Mouse (Mus musculus): ENCODE results near the gene Slc16a12. TPM values are rescaled to one million over a fixed set of nuclear protein-coding genes. Genes with fewer than 3 reads are reported as not detected.
"Not testable (repeated sequence)": the region's sequence is repeated elsewhere in the genome, so short reads cannot be mapped to it uniquely, and the experiment has no call there.

The Slc16a12 gene
- polyA plus RNA-seq, 1 experiment: 0.01 TPM

DNA sequence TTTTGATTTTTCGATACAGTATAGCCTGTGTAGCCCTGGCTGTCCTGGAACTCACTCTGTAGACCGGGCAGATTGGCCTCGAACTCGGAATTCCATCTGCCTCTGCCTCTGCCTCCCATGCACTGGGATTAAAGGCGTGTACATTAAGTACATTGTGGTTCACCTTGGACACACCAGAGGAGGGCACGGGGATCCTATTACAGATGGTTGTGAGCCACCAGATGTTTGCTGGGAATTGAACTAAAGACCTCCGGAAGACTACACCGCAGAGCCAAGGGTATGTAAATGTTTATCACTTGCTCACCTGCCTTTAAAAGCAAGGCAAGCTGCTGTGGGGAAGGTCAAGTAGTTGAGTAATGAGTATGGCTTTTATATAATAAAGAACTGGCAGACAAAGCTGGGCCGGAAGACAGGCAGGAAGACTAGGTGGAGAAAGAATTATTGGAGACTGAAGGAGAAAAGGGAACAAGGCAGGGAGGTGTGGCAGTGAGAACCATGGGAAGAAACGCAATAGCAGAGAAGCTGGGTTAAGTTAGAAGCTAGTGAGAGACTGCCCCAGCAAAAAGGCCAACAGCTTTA, 91.8 kb downstream of the Slc16a12 start:
- TF ChIP-seq CTCF (IDR thresholded peaks at IDR 0.05; ENCODE audit: control insufficient read depth, insufficient read depth, insufficient read length): no peak
- TF ChIP-seq MYOG (IDR thresholded peaks at IDR 0.05; ENCODE audit: control insufficient read depth, extremely low read depth, insufficient read length): no peak
- TF ChIP-seq USF1 (IDR thresholded peaks at IDR 0.05; ENCODE audit: low read depth): no peak
- no peak for TF ChIP-seq FOSL1 (IDR thresholded peaks at IDR 0.05; ENCODE audit: insufficient read depth, low read length, poor library complexity, severe bottlenecking)
- TF ChIP-seq MAX (IDR thresholded peaks at IDR 0.05): no peak
- no peak for TF ChIP-seq CEBPB (IDR thresholded peaks at IDR 0.05; ENCODE audit: low read depth)
- TF ChIP-seq MYOD1 (IDR thresholded peaks at IDR 0.05; ENCODE audit: control insufficient read depth, insufficient read length, low read depth): no peak
- H3K27me3 ChIP-seq (ENCODE audit: control insufficient read depth, insufficient read depth, insufficient read length): no peaks in the 10 kb centered on the region
- H3K79me3 ChIP-seq (ENCODE audit: low read depth): no peaks in the 10 kb centered on the region
- H3K79me2 ChIP-seq (ENCODE audit: control insufficient read depth, insufficient read depth): no peaks in the 10 kb centered on the region
- H3K36me3 ChIP-seq (ENCODE audit: control insufficient read depth, insufficient read depth): no peaks in the 10 kb centered on the region
- no peak overlapping the region for H3ac ChIP-seq (ENCODE audit: control insufficient read depth, insufficient read length, low read depth)
- no peak overlapping the region for H3K4me3 ChIP-seq (ENCODE audit: insufficient read depth, poor library complexity, severe bottlenecking)

- H3K27me3 ChIP-seq (ENCODE audit: control insufficient read depth, insufficient read depth, insufficient read length): no peaks in the 10 kb centered on the region
- no peak overlapping the region for H3K4me3 ChIP-seq (ENCODE audit: insufficient read depth, poor library complexity, severe bottlenecking)
- no peak for TF ChIP-seq MYOG (IDR thresholded peaks at IDR 0.05; ENCODE audit: control insufficient read depth, extremely low read depth, insufficient read length)
- no peak for TF ChIP-seq MYOD1 (IDR thresholded peaks at IDR 0.05; ENCODE audit: control insufficient read depth, insufficient read length, low read depth)
- TF ChIP-seq MAX (IDR thresholded peaks at IDR 0.05): no peak
- no peak for TF ChIP-seq FOSL1 (IDR thresholded peaks at IDR 0.05; ENCODE audit: insufficient read depth, low read length, poor library complexity, severe bottlenecking)
- no peak for TF ChIP-seq USF1 (IDR thresholded peaks at IDR 0.05; ENCODE audit: low read depth)
- TF ChIP-seq CEBPB (IDR thresholded peaks at IDR 0.05; ENCODE audit: low read depth): no peak
- no peak for TF ChIP-seq CTCF (IDR thresholded peaks at IDR 0.05; ENCODE audit: control insufficient read depth, insufficient read depth, insufficient read length)
- H3K79me2 ChIP-seq (ENCODE audit: control insufficient read depth, insufficient read depth): no peaks in the 10 kb centered on the region
- H3K79me3 ChIP-seq (ENCODE audit: low read depth): no peaks in the 10 kb centered on the region
- no peak overlapping the region for H3ac ChIP-seq (ENCODE audit: control insufficient read depth, insufficient read length, low read depth)
- no peaks in the 10 kb centered on the region for H3K36me3 ChIP-seq (ENCODE audit: control insufficient read depth, insufficient read depth)
Observed at GRCm38 (mm10) chr19:34650997-34651396, 96.1 kb downstream of the Slc16a12 start.

GRCm38 (mm10) chr19:34650276-34650675, 96.8 kb downstream of the Slc16a12 start:
- Histone ChIP-seq H3K4me3 (ENCODE audit: insufficient read depth, poor library complexity, severe bottlenecking) (no peak overlapping the region), H3K79me2 (ENCODE audit: control insufficient read depth, insufficient read depth) (no peaks in the 10 kb centered on the region), H3ac (ENCODE audit: control insufficient read depth, insufficient read length, low read depth) (no peak overlapping the region), H3K27me3 (ENCODE audit: control insufficient read depth, insufficient read depth, insufficient read length) (no peaks in the 10 kb centered on the region), H3K79me3 (ENCODE audit: low read depth) (no peaks in the 10 kb centered on the region), H3K36me3 (ENCODE audit: control insufficient read depth, insufficient read depth) (no peaks in the 10 kb centered on the region)
- TF ChIP-seq MYOG (IDR thresholded peaks at IDR 0.05; ENCODE audit: control insufficient read depth, extremely low read depth, insufficient read length) (no peak), USF1 (IDR thresholded peaks at IDR 0.05; ENCODE audit: low read depth) (no peak)

GRCm38 (mm10) chr19:34647630-34648029, 99.5 kb downstream of the Slc16a12 start:
- H3ac ChIP-seq (ENCODE audit: control insufficient read depth, insufficient read length, low read depth); H3K79me2 ChIP-seq (ENCODE audit: control insufficient read depth, insufficient read depth); H3K36me3 ChIP-seq (ENCODE audit: control insufficient read depth, insufficient read depth); H3K79me3 ChIP-seq (ENCODE audit: low read depth); H3K27me3 ChIP-seq (ENCODE audit: control insufficient read depth, insufficient read depth, insufficient read length); H3K4me3 ChIP-seq (ENCODE audit: insufficient read depth, poor library complexity, severe bottlenecking): not testable (repeated sequence)

GRCm38 (mm10) chr19:34642616-34643015, 104.5 kb downstream of the Slc16a12 start:
- H3K36me3 ChIP-seq (ENCODE audit: control insufficient read depth, insufficient read depth): no peaks in the 10 kb centered on the region
- no peak overlapping the region for H3K4me3 ChIP-seq (ENCODE audit: insufficient read depth, poor library complexity, severe bottlenecking)
- TF ChIP-seq MYOG (IDR thresholded peaks at IDR 0.05; ENCODE audit: control insufficient read depth, extremely low read depth, insufficient read length) (no peak), MAX (IDR thresholded peaks at IDR 0.05) (no peak), MYOD1 (IDR thresholded peaks at IDR 0.05; ENCODE audit: control insufficient read depth, insufficient read length, low read depth) (no peak), CEBPB (IDR thresholded peaks at IDR 0.05; ENCODE audit: low read depth) (no peak), CTCF (IDR thresholded peaks at IDR 0.05; ENCODE audit: control insufficient read depth, insufficient read depth, insufficient read length) (no peak), FOSL1 (IDR thresholded peaks at IDR 0.05; ENCODE audit: insufficient read depth, low read length, poor library complexity, severe bottlenecking) (no peak), USF1 (IDR thresholded peaks at IDR 0.05; ENCODE audit: low read depth) (no peak)
- H3K27me3 ChIP-seq (ENCODE audit: control insufficient read depth, insufficient read depth, insufficient read length): peaks cover 3% of the 10 kb centered on the region
- no peak overlapping the region for H3ac ChIP-seq (ENCODE audit: control insufficient read depth, insufficient read length, low read depth)
- no peaks in the 10 kb centered on the region for H3K79me3 ChIP-seq (ENCODE audit: low read depth)
- no peaks in the 10 kb centered on the region for H3K79me2 ChIP-seq (ENCODE audit: control insufficient read depth, insufficient read depth)

GRCm38 (mm10) chr19:34640623-34641022, 106.5 kb downstream of the Slc16a12 start, which contains the start of the genes Ifit1bl2 and Ifit1:
Gene Ifit1bl2 (minus strand): TSS chr19:34640743.
Gene Ifit1 (plus strand): TSS chr19:34640871.
- TF ChIP-seq CTCF (IDR thresholded peaks at IDR 0.05; ENCODE audit: control insufficient read depth, insufficient read depth, insufficient read length): no peak
- no peak for TF ChIP-seq CEBPB (IDR thresholded peaks at IDR 0.05; ENCODE audit: low read depth)
- no peak for TF ChIP-seq USF1 (IDR thresholded peaks at IDR 0.05; ENCODE audit: low read depth)
- no peak for TF ChIP-seq FOSL1 (IDR thresholded peaks at IDR 0.05; ENCODE audit: insufficient read depth, low read length, poor library complexity, severe bottlenecking)
- TF ChIP-seq MYOG (IDR thresholded peaks at IDR 0.05; ENCODE audit: control insufficient read depth, extremely low read depth, insufficient read length): no peak
- no peaks in the 10 kb centered on the region for H3K79me2 ChIP-seq (ENCODE audit: control insufficient read depth, insufficient read depth)
- H3K36me3 ChIP-seq (ENCODE audit: control insufficient read depth, insufficient read depth): no peaks in the 10 kb centered on the region
- no peak within 1 kb of the TSS for H3ac ChIP-seq (ENCODE audit: control insufficient read depth, insufficient read length, low read depth)
- H3K79me3 ChIP-seq (ENCODE audit: low read depth): no peaks in the 10 kb centered on the region
- H3K27me3 ChIP-seq (ENCODE audit: control insufficient read depth, insufficient read depth, insufficient read length): peaks cover 3% of the 10 kb centered on the region
- H3K4me3 ChIP-seq (ENCODE audit: insufficient read depth, poor library complexity, severe bottlenecking): no peak within 1 kb of the TSS

Data from C2C12 (cell line).